Mouse (Mus musculus): Measurements from ENCODE around the gene Comp.

- TF ChIP-seq POLR2A (IDR thresholded peaks at IDR 0.05; ENCODE audit: low read depth, low read length) (no peak), TCF12 (IDR thresholded peaks at IDR 0.05; ENCODE audit: low read depth, low read length) (no peak)
These were observed 12.6 kb upstream of the Comp start for GRCm38 (mm10) chr8:70360769-70361168.

All from CH12.LX (cell line).